ENCODE assay signal across 41 mouse cellular contexts in genomic region chr6:128341956-128342723, GRCm38 (mm10). TPM values are rescaled to one million over a fixed set of nuclear protein-coding genes. Genes with fewer than 3 reads are reported as not detected.
DNase-seq lines count a peak whose midpoint lies in the region; ATAC-seq and TF ChIP-seq lines count a peak whose summit lies in the region.
"Had no signal": no experiment of that assay in that cellular context is flagged by ENCODE, and none has a peak within 500 bp of the region (broad histone marks: within the 10 kb centered on the region; RNA-seq: fewer than 3 reads in every experiment).

No protein-coding gene starts in this region.

- no peak overlapping the region for H3K4me3 ChIP-seq in intestine, embryonic 15.5 days (replicated peaks)
- H3K4me3 ChIP-seq in intestine, embryonic 16.5 days (ENCODE audit: low read length): no peak overlapping the region
- H3K4me3 ChIP-seq in lung, embryonic 14.5 days (ENCODE audit: low read depth, low read length): no peak overlapping the region
- no peak overlapping the region for H3K4me3 ChIP-seq in midbrain, embryonic 15.5 days
- H3K4me3 ChIP-seq: embryonic facial prominence, embryonic 13.5 days; forebrain, embryonic 12.5 days; heart, embryonic 13.5 days; layer of hippocampus, adult 2 months; liver, embryonic 15.5 days; megakaryocyte, embryonic 14.5 days; midbrain, embryonic 13.5 days; stomach, embryonic 15.5 days had no signal

- H3K4me1 ChIP-seq in intestine, embryonic 15.5 days (replicated peaks): 0 out of 2 replicates have a peak, but pooled peaks cover 3% of the 10 kb centered on the region
- H3K4me1 ChIP-seq in intestine, embryonic 16.5 days (ENCODE audit: control insufficient read depth, insufficient read depth, low read length): no peaks in the 10 kb centered on the region
- H3K4me1 ChIP-seq in lung, embryonic 14.5 days (ENCODE audit: insufficient read depth): peaks cover 4% of the 10 kb centered on the region
- peaks cover 11% of the 10 kb centered on the region; the same call in 1 of the 2 replicates for H3K4me1 ChIP-seq in midbrain, embryonic 15.5 days

- H3K4me2 ChIP-seq in intestine, embryonic 15.5 days (replicated peaks): no peak overlapping the region
- no peak overlapping the region for H3K4me2 ChIP-seq in intestine, embryonic 16.5 days (ENCODE audit: low read depth, low read length)
- no peak overlapping the region for H3K4me2 ChIP-seq in lung, embryonic 14.5 days
- no peak overlapping the region for H3K4me2 ChIP-seq in midbrain, embryonic 15.5 days
- H3K4me2 ChIP-seq: embryonic facial prominence, embryonic 13.5 days; forebrain, embryonic 12.5 days; heart, embryonic 13.5 days; hindbrain, embryonic 14.5 days; liver, embryonic 15.5 days; midbrain, embryonic 13.5 days; stomach, embryonic 15.5 days had no signal

- H3K36me3 ChIP-seq in intestine, embryonic 15.5 days: no peaks in the 10 kb centered on the region
- no peaks in the 10 kb centered on the region for H3K36me3 ChIP-seq in intestine, embryonic 16.5 days (ENCODE audit: control insufficient read depth, insufficient read depth, low read length)
- H3K36me3 ChIP-seq in lung, embryonic 14.5 days (ENCODE audit: insufficient read depth): peaks cover 4% of the 10 kb centered on the region; the same call in 1 of the 2 replicates
- H3K36me3 ChIP-seq in midbrain, embryonic 15.5 days (replicated peaks): no peaks in the 10 kb centered on the region
- H3K36me3 ChIP-seq: liver, embryonic 15.5 days had no signal

- ATAC-seq in intestine, embryonic 15.5 days: no peak
- no peak for ATAC-seq in intestine, embryonic 16.5 days
- no peak for ATAC-seq in lung, embryonic 14.5 days (ENCODE audit: insufficient read depth)
- no peak for ATAC-seq in midbrain, embryonic 15.5 days (replicated peaks)
- ATAC-seq: forebrain, postnatal 0 days; midbrain, embryonic 13.5 days had no signal

- no peak overlapping the region for H3K9ac ChIP-seq in intestine, embryonic 15.5 days
- H3K9ac ChIP-seq in intestine, embryonic 16.5 days (ENCODE audit: low read depth, low read length): no peak overlapping the region
- no peak overlapping the region for H3K9ac ChIP-seq in lung, embryonic 14.5 days
- H3K9ac ChIP-seq in midbrain, embryonic 15.5 days: no peak overlapping the region
- H3K9ac ChIP-seq: embryonic facial prominence, embryonic 13.5 days; forebrain, embryonic 12.5 days; forebrain, postnatal 0 days; heart, embryonic 13.5 days; hindbrain, embryonic 14.5 days; liver, embryonic 15.5 days; midbrain, embryonic 13.5 days; stomach, embryonic 15.5 days had no signal

- no peaks in the 10 kb centered on the region for H3K27me3 ChIP-seq in intestine, embryonic 15.5 days (replicated peaks)
- no peaks in the 10 kb centered on the region for H3K27me3 ChIP-seq in intestine, embryonic 16.5 days (replicated peaks; ENCODE audit: control insufficient read depth, insufficient read depth, low read length)
- H3K27me3 ChIP-seq in lung, embryonic 14.5 days (ENCODE audit: insufficient read depth, low read length): no peaks in the 10 kb centered on the region
- no peaks in the 10 kb centered on the region for H3K27me3 ChIP-seq in midbrain, embryonic 15.5 days (replicated peaks)
- H3K27me3 ChIP-seq: embryonic facial prominence, embryonic 13.5 days; forebrain, embryonic 12.5 days; heart, embryonic 13.5 days; liver, embryonic 15.5 days; midbrain, embryonic 13.5 days; stomach, embryonic 15.5 days had no signal

- H3K9me3 ChIP-seq in intestine, embryonic 15.5 days: no peaks in the 10 kb centered on the region
- no peaks in the 10 kb centered on the region for H3K9me3 ChIP-seq in intestine, embryonic 16.5 days (ENCODE audit: control insufficient read depth, low read length)
- H3K9me3 ChIP-seq in lung, embryonic 14.5 days (ENCODE audit: low read depth, low read length): no peaks in the 10 kb centered on the region
- no peaks in the 10 kb centered on the region for H3K9me3 ChIP-seq in midbrain, embryonic 15.5 days
- H3K9me3 ChIP-seq: embryonic facial prominence, embryonic 13.5 days; forebrain, embryonic 12.5 days; heart, embryonic 13.5 days; liver, embryonic 15.5 days; megakaryocyte, embryonic 14.5 days; midbrain, embryonic 13.5 days; stomach, embryonic 15.5 days had no signal

- DNase-seq in lung, embryonic 14.5 days: peak; percentile 16
- DNase-seq in lung, adult 18-20 months: no peak
- DNase-seq in 3T3-L1 (ENCODE audit: low read depth, low spot score) (peak; percentile 61), NIH3T3 (ENCODE audit: low read depth) (peak; percentile 65)
- no peak for DNase-seq in adrenal gland, postnatal 14 days
- DNase-seq: adrenal gland, postnatal 25 days; cerebellum, adult 11-12 months; cerebellum, adult 9-11 months; embryo, embryonic 11 days; forebrain, postnatal 0 days; heart, postnatal 10 days; kidney, adult 18-20 months; kidney, postnatal 14 days; left cerebral cortex, postnatal 4 days; lung, postnatal 4 days; retina, postnatal 1 day; right cerebral cortex, postnatal 14 days; thymus, adult 18-20 months; thymus, postnatal 25 days had no signal

- TF ChIP-seq CTCF in lung, embryonic 14.5 days (IDR thresholded peaks at IDR 0.05; ENCODE audit: low read depth): no peak

- WGBS in intestine, embryonic 15.5 days: 82% methylated on average over 11 of the region's 11 CpGs
- WGBS in intestine, embryonic 16.5 days: 85% methylated on average over 11 of the region's 11 CpGs
- 86% methylated on average over 11 of the region's 11 CpGs for WGBS in lung, embryonic 14.5 days
- WGBS in midbrain, embryonic 15.5 days: 96% methylated on average over 11 of the region's 11 CpGs

- 0 out of 2 replicates have a peak overlapping the region, but pooled peaks have one; percentile 17 for H3K27ac ChIP-seq in intestine, embryonic 15.5 days
- H3K27ac ChIP-seq in intestine, embryonic 16.5 days (ENCODE audit: low read length): no peak overlapping the region; the same call in 1 of the 2 replicates
- H3K27ac ChIP-seq in lung, embryonic 14.5 days (ENCODE audit: low read depth): no peak overlapping the region
- no peak overlapping the region for H3K27ac ChIP-seq in midbrain, embryonic 15.5 days
- H3K27ac ChIP-seq: embryonic facial prominence, embryonic 13.5 days; forebrain, embryonic 12.5 days; heart, embryonic 13.5 days; hindbrain, embryonic 14.5 days; liver, embryonic 15.5 days; midbrain, embryonic 13.5 days; stomach, embryonic 15.5 days had no signal

RNA-seq across cellular contexts. Expression of gene Tulp3, which starts 13.5 kb away (rescaled TPM):
- 10.4 and 11.9 TPM in 2 replicates for polyA plus RNA-seq in intestine, embryonic 15.5 days (2015; fragmentation: Nextera tagmentation; extraction: Ambion mirVana)
- 10.1 and 11.3 TPM in 2 replicates for polyA plus RNA-seq in intestine, embryonic 16.5 days (2015; fragmentation: Nextera tagmentation; extraction: Ambion mirVana)
- polyA plus RNA-seq in lung, embryonic 14.5 days (2014; fragmentation: Nextera tagmentation; extraction: Ambion mirVana): 22.0 and 23.1 TPM in 2 replicates
- 28.9 and 36.7 TPM in 2 replicates for total RNA-seq in adrenal gland, postnatal 14 days (2021)
- polyA plus RNA-seq in midbrain, embryonic 15.5 days (2015; fragmentation: Nextera tagmentation; extraction: Ambion mirVana): 16.2 and 17.6 TPM in 2 replicates

RNA-seq across cellular contexts. Expression of gene Rhno1, which starts 20.6 kb away (rescaled TPM):
- 97.9 and 107 TPM in 2 replicates for polyA plus RNA-seq in intestine, embryonic 15.5 days (2015; fragmentation: Nextera tagmentation; extraction: Ambion mirVana)
- 85.9 and 95.7 TPM in 2 replicates for polyA plus RNA-seq in intestine, embryonic 16.5 days (2015; fragmentation: Nextera tagmentation; extraction: Ambion mirVana)
- 134 and 144 TPM in 2 replicates for polyA plus RNA-seq in lung, embryonic 14.5 days (2014; fragmentation: Nextera tagmentation; extraction: Ambion mirVana)
- total RNA-seq in adrenal gland, postnatal 14 days (2021): 23.7 and 25.6 TPM in 2 replicates
- polyA plus RNA-seq in midbrain, embryonic 15.5 days (2015; fragmentation: Nextera tagmentation; extraction: Ambion mirVana): 86.1 and 89.4 TPM in 2 replicates

RNA-seq across cellular contexts. Expression of gene Foxm1, which starts 20.6 kb away (rescaled TPM):
- polyA plus RNA-seq in intestine, embryonic 15.5 days (2015; fragmentation: Nextera tagmentation; extraction: Ambion mirVana): 25.7 and 26.3 TPM in 2 replicates
- 21.2 and 21.8 TPM in 2 replicates for polyA plus RNA-seq in intestine, embryonic 16.5 days (2015; fragmentation: Nextera tagmentation; extraction: Ambion mirVana)
- 55.0 and 56.7 TPM in 2 replicates for polyA plus RNA-seq in lung, embryonic 14.5 days (2014; fragmentation: Nextera tagmentation; extraction: Ambion mirVana)
- total RNA-seq in adrenal gland, postnatal 14 days (2021): 15.0 and 16.7 TPM in 2 replicates
- polyA plus RNA-seq in midbrain, embryonic 15.5 days (2015; fragmentation: Nextera tagmentation; extraction: Ambion mirVana): 5.7 and 7.6 TPM in 2 replicates
- total RNA-seq: liver, adult 2 months had no signal

RNA-seq across cellular contexts. Expression of gene Tex52, which starts 33.1 kb away (rescaled TPM):
- polyA plus RNA-seq in intestine, embryonic 15.5 days (2015; fragmentation: Nextera tagmentation; extraction: Ambion mirVana): 0.13 and 0.16 TPM in 2 replicates
- polyA plus RNA-seq in intestine, embryonic 16.5 days (2015; fragmentation: Nextera tagmentation; extraction: Ambion mirVana): 0.22 TPM in 1 of 2 replicates, not detected in the other
- polyA plus RNA-seq in lung, embryonic 14.5 days (2014; fragmentation: Nextera tagmentation; extraction: Ambion mirVana): 0.21 and 0.35 TPM in 2 replicates
- not detected in 2 replicates for total RNA-seq in adrenal gland, postnatal 14 days (2021)
- polyA plus RNA-seq in midbrain, embryonic 15.5 days (2015; fragmentation: Nextera tagmentation; extraction: Ambion mirVana): 1.0 and 1.1 TPM in 2 replicates
- total RNA-seq: adrenal gland, postnatal 25 days; ES-E14; forebrain, postnatal 0 days; gastrocnemius, adult 8-10 months; heart, adult 8-10 months; heart, postnatal 10 days; hematopoietic stem cell, adult 5-6 weeks; liver, adult 2 months; monocyte, adult 5-6 weeks had no signal
- polyA plus RNA-seq: liver, adult 2 months; small intestine, adult 2 months had no signal

RNA-seq across cellular contexts. Expression of gene Gm44596, which starts 33.2 kb away (rescaled TPM):
- not detected in 2 replicates for polyA plus RNA-seq in intestine, embryonic 15.5 days (2015; fragmentation: Nextera tagmentation; extraction: Ambion mirVana)
- not detected in 2 replicates for polyA plus RNA-seq in intestine, embryonic 16.5 days (2015; fragmentation: Nextera tagmentation; extraction: Ambion mirVana)
- polyA plus RNA-seq in lung, embryonic 14.5 days (2014; fragmentation: Nextera tagmentation; extraction: Ambion mirVana): not detected in 2 replicates
- total RNA-seq in adrenal gland, postnatal 14 days (2021): not detected in 2 replicates
- not detected in 2 replicates for polyA plus RNA-seq in midbrain, embryonic 15.5 days (2015; fragmentation: Nextera tagmentation; extraction: Ambion mirVana)
- total RNA-seq: adrenal gland, postnatal 25 days; ES-E14; forebrain, postnatal 0 days; gastrocnemius, adult 8-10 months; heart, adult 8-10 months; heart, postnatal 10 days; hematopoietic stem cell, adult 5-6 weeks; layer of hippocampus, adult 2 months; layer of hippocampus, postnatal 25 days; left cerebral cortex, postnatal 4 days; liver, adult 2 months; monocyte, adult 5-6 weeks had no signal
- polyA plus RNA-seq: embryonic facial prominence, embryonic 13.5 days; forebrain, embryonic 12.5 days; forebrain, postnatal 0 days; gonadal fat pad, adult 2 months; heart, embryonic 13.5 days; hindbrain, embryonic 14.5 days; liver, adult 2 months; liver, embryonic 15.5 days; midbrain, embryonic 13.5 days; neural tube, embryonic 14.5 days; small intestine, adult 2 months; stomach, embryonic 15.5 days had no signal

Comparison
In these comparisons a context has a peak if more than half of its experiments do, and no peak if none do; other contexts are left out.
1. DNase-seq: peak in lung, embryonic 14.5 days (single experiment), 3T3-L1 (single experiment) and NIH3T3 (single experiment); none in lung, adult 18-20 months (0 of 2) and adrenal gland, postnatal 14 days (single experiment).